Mouse (Mus musculus) CH12.LX (cell line): ENCODE results near the gene BC049762. TPM values are rescaled to one million over a fixed set of nuclear protein-coding genes. Genes with fewer than 3 reads are reported as not detected.

ENCODE experiments used
- DNase-seq: peaks from one replicate; pipeline ENCODE4 v3.0.0-alpha.2; 2013; ENCODE audit errors: extremely low read depth
- H3K27ac ChIP-seq: 2 replicates; pipeline ENCODE4 v1.5.1; 2012; ENCODE audit warnings: low read depth, mild to moderate bottlenecking, control low read depth, moderate library complexity; ENCODE audit not compliant: insufficient read depth
- H3K27me3 ChIP-seq: replicated peaks from 2 replicates; pipeline ENCODE3; 2012; ENCODE audit warnings: inconsistent platforms
- H3K36me3 ChIP-seq, 2 experiments: replicated peaks in 1 of 2; 2 replicates each; pipeline versions ENCODE3 to v1.6.1; 2012; ENCODE audit warnings: inconsistent platforms in 1 of 2, low read length in 1 of 2, mild to moderate bottlenecking in 1 of 2, mixed read lengths in 1 of 2, moderate library complexity in 1 of 2; ENCODE audit not compliant: control insufficient read depth in 1 of 2, insufficient read depth in 1 of 2
- H3K4me1 ChIP-seq, 2 experiments: 2 replicates each; pipeline ENCODE4 v1.6.1; 2012; ENCODE audit warnings: inconsistent platforms in 1 of 2, moderate library complexity in 1 of 2; ENCODE audit not compliant: insufficient read depth in 2 of 2, control insufficient read depth in 1 of 2
- H3K4me2 ChIP-seq: 2 replicates; pipeline ENCODE4 v1.6.1; 2012; ENCODE audit warnings: low read depth, mild to moderate bottlenecking, control low read depth; ENCODE audit not compliant: poor library complexity, insufficient read depth, severe bottlenecking
- H3K4me3 ChIP-seq, 3 experiments: fragments of 150-350 bp in 1 of 3; sonication (generic) in 1 of 3; replicated peaks in 1 of 3; 2 replicates each; pipeline versions ENCODE3 to v1.5.1; 2011 to 2012; ENCODE audit warnings: low read depth in 2 of 3, low read length in 2 of 3, mild to moderate bottlenecking in 2 of 3, moderate library complexity in 2 of 3, control low read depth in 1 of 3, improper control_type of control experiment in 1 of 3, inconsistent platforms in 1 of 3, mixed read lengths in 1 of 3; ENCODE audit not compliant: poor library complexity in 1 of 3
- H3K79me2 ChIP-seq: replicated peaks from 2 replicates; pipeline ENCODE4 v1.6.1; 2012; ENCODE audit warnings: mild to moderate bottlenecking, moderate library complexity; ENCODE audit not compliant: control insufficient read depth, poor library complexity, insufficient read depth, severe bottlenecking; ENCODE audit errors: extremely low read depth
- H3K9ac ChIP-seq: 2 replicates; pipeline ENCODE4 v1.6.1; 2012; ENCODE audit warnings: low read depth, mild to moderate bottlenecking, control low read depth, moderate library complexity; ENCODE audit not compliant: insufficient read depth
- H3K9me3 ChIP-seq: replicated peaks from 2 replicates; pipeline ENCODE3; 2012; ENCODE audit warnings: low read length, inconsistent platforms, mixed read lengths
- BHLHE40 ChIP-seq: IDR thresholded peaks from 2 replicates; pipeline ENCODE4 v1.6.1; 2011; ENCODE audit warnings: mild to moderate bottlenecking, low read depth, low read length, improper control_type of control experiment
- CHD1 ChIP-seq: IDR thresholded peaks from 2 replicates; pipeline ENCODE4 v1.6.1; 2012; ENCODE audit warnings: low read depth, low read length, improper control_type of control experiment, inconsistent platforms
- CHD2 ChIP-seq: IDR thresholded peaks from 2 replicates; pipeline ENCODE4 v1.6.1; 2011; ENCODE audit warnings: low read length, improper control_type of control experiment
- CTCF ChIP-seq, 2 experiments: IDR thresholded peaks in 1 of 2; conservative IDR thresholded peaks in 1 of 2; 2 replicates each; pipeline ENCODE4 v1.5.1; 2011 to 2012; ENCODE audit warnings: low read depth in 2 of 2, low read length in 2 of 2, improper control_type of control experiment in 1 of 2, inconsistent platforms in 1 of 2, mild to moderate bottlenecking in 1 of 2, moderate library complexity in 1 of 2
- E2F4 ChIP-seq: IDR thresholded peaks from 2 replicates; pipeline ENCODE4 v1.6.1; 2011; ENCODE audit warnings: low read depth, low read length, improper control_type of control experiment; ENCODE audit not compliant: insufficient replicate concordance
- ELF1 ChIP-seq: IDR thresholded peaks from 2 replicates; pipeline ENCODE4 v1.6.1; 2014; ENCODE audit warnings: low read depth, mild to moderate bottlenecking, inconsistent platforms, low read length, improper control_type of control experiment
- EP300 ChIP-seq: IDR thresholded peaks from 2 replicates; pipeline ENCODE4 v1.6.1; 2011; ENCODE audit warnings: low read length, improper control_type of control experiment
- ETS1 ChIP-seq: conservative IDR thresholded peaks from 2 replicates; pipeline ENCODE4 v1.6.1; 2012; ENCODE audit warnings: low read depth, mild to moderate bottlenecking, inconsistent platforms, low read length, improper control_type of control experiment, moderate library complexity
- HCFC1 ChIP-seq: IDR thresholded peaks from 2 replicates; pipeline ENCODE4 v1.6.1; 2012; ENCODE audit warnings: low read depth, mild to moderate bottlenecking, inconsistent platforms, low read length, improper control_type of control experiment
- IRF4 ChIP-seq: IDR thresholded peaks from 2 replicates; pipeline ENCODE4 v1.6.1; 2014; ENCODE audit warnings: low read depth, mild to moderate bottlenecking, inconsistent platforms, low read length, improper control_type of control experiment
- JUN ChIP-seq: IDR thresholded peaks from 2 replicates; pipeline ENCODE4 v1.6.1; 2011; ENCODE audit warnings: low read depth, mild to moderate bottlenecking, low read length, improper control_type of control experiment, moderate library complexity; ENCODE audit not compliant: insufficient read depth
- JUND ChIP-seq: conservative IDR thresholded peaks from 2 replicates; pipeline ENCODE4 v1.6.1; 2011; ENCODE audit warnings: low read depth, low read length, improper control_type of control experiment
- KAT2A ChIP-seq: IDR thresholded peaks from 2 replicates; pipeline ENCODE4 v1.6.1; 2012; ENCODE audit warnings: low read length, improper control_type of control experiment, inconsistent platforms; ENCODE audit not compliant: insufficient replicate concordance
- MAFK ChIP-seq: IDR thresholded peaks from 2 replicates; pipeline ENCODE4 v1.6.1; 2011; ENCODE audit warnings: low read length, improper control_type of control experiment; ENCODE audit not compliant: insufficient replicate concordance
- MAX ChIP-seq: IDR thresholded peaks from 2 replicates; pipeline ENCODE4 v1.6.1; 2011; ENCODE audit warnings: low read length, improper control_type of control experiment
- MAZ ChIP-seq: IDR thresholded peaks from 2 replicates; pipeline ENCODE4 v1.6.1; 2012; ENCODE audit warnings: low read depth, mild to moderate bottlenecking, inconsistent platforms, low read length, improper control_type of control experiment, moderate library complexity
- MEF2A ChIP-seq: IDR thresholded peaks from 2 replicates; pipeline ENCODE4 v1.6.1; 2014; ENCODE audit warnings: low read depth, mild to moderate bottlenecking, inconsistent platforms, low read length, improper control_type of control experiment, borderline replicate concordance
- MXI1 ChIP-seq: IDR thresholded peaks from 2 replicates; pipeline ENCODE4 v1.6.1; 2011; ENCODE audit warnings: mild to moderate bottlenecking, low read depth, low read length, improper control_type of control experiment
- POLR2AphosphoS2 ChIP-seq: IDR thresholded peaks from 2 replicates; pipeline ENCODE4 v1.6.1; 2011; ENCODE audit warnings: low read depth, low read length, improper control_type of control experiment
- RCOR1 ChIP-seq: conservative IDR thresholded peaks from 2 replicates; pipeline ENCODE4 v1.6.1; 2012; ENCODE audit warnings: low read depth, mild to moderate bottlenecking, inconsistent platforms, low read length, improper control_type of control experiment
- SMC3 ChIP-seq: IDR thresholded peaks from 2 replicates; pipeline ENCODE4 v1.6.1; 2011; ENCODE audit warnings: low read depth, low read length, improper control_type of control experiment
- TBP ChIP-seq: conservative IDR thresholded peaks from 2 replicates; pipeline ENCODE4 v1.6.1; 2011; ENCODE audit warnings: low read depth, low read length, improper control_type of control experiment
- UBTF ChIP-seq: IDR thresholded peaks from 2 replicates; pipeline ENCODE4 v1.6.1; 2012; ENCODE audit warnings: low read depth, mild to moderate bottlenecking, inconsistent platforms, low read length, improper control_type of control experiment, moderate library complexity
- USF2 ChIP-seq: conservative IDR thresholded peaks from 2 replicates; pipeline ENCODE4 v1.6.1; 2011; ENCODE audit warnings: low read depth, low read length, improper control_type of control experiment
- ZC3H11A ChIP-seq: IDR thresholded peaks from 2 replicates; pipeline ENCODE4 v1.6.1; 2012; ENCODE audit warnings: low read depth, mild to moderate bottlenecking, inconsistent platforms, low read length, improper control_type of control experiment
- dilution Hi-C: fragments of 300-500 bp; cut with MboI; formaldehyde crosslinking; loops from 2 replicates; pipeline ENCODE4 v1.14.3; 2020; ENCODE audit warnings: low sequenced_read_pairs; ENCODE audit not compliant: extremely low pct_unique_long_range_greater_than_20kb, extremely low pct_ligation_motif_present
- in situ Hi-C: fragments of 300-500 bp; cut with MboI; formaldehyde crosslinking; loops from 3 replicates; pipeline ENCODE4 v1.14.3; 2019; ENCODE audit warnings: low sequenced_read_pairs, low pct_ligation_motif_present, low pct_unique_long_range_greater_than_20kb, mixed read lengths
- polyA plus RNA-seq: library from polyadenylated mRNA; unstranded; fragments of >175 nt; gene quantifications from 2 replicates; pipeline ENCODE4 v1.2.1, GENCODE M21; 2012; ENCODE audit warnings: low read depth; ENCODE audit not compliant: insufficient read length
- total RNA-seq, 2 experiments: library from RNA; depleted of rRNA; stranded (reverse); fragments of 300-350 nt in 1 of 2; fragments of >200 nt in 1 of 2; gene quantifications; 2 replicates each; pipeline ENCODE4 v1.2.3; 2012 to 2014

Gene BC049762
- total and polyA plus RNA-seq, 3 experiments: 0.31 to 0.34 TPM; not detected in 1

GRCm38 (mm10) chr11:51211426-51211825, 51.4 kb downstream of the BC049762 start:
- Histone ChIP-seq H3K27me3 (peaks cover 4% of the 10 kb centered on the region), H3K79me2 (no peaks in the 10 kb centered on the region), H3K27ac (no peak overlapping the region), H3K9ac (no peak overlapping the region), H3K9me3 (no peaks in the 10 kb centered on the region), H3K4me3 (no peak overlapping the region), H3K4me2 (no peak overlapping the region), H3K36me3 (peaks cover 15 to 74% of the 10 kb centered on the region in 2 experiments), H3K4me1 (peaks cover 0 to 2% of the 10 kb centered on the region in 2 experiments; a peak in 1 of 4 replicates)
- in situ Hi-C loops (no loop called here), dilution Hi-C loops (no loop called here)
- no peak for DNase-seq
- TF ChIP-seq ZC3H11A (no peak), ELF1 (no peak), TBP (no peak), UBTF (no peak), MAX (no peak), MAFK (no peak), MAZ (no peak), USF2 (no peak), E2F4 (no peak), BHLHE40 (no peak), JUN (no peak)

- Histone ChIP-seq H3K9me3 (no peaks in the 10 kb centered on the region), H3K36me3 (peaks cover 2 to 47% of the 10 kb centered on the region in 2 experiments)
- DNase-seq: no peak
Measured at GRCm38 (mm10) chr11:51207758-51208157, 55.1 kb downstream of the BC049762 start.

More at GRCm38 (mm10) chr11:51207758-51208157, 55.1 kb downstream of the BC049762 start:
- H3K27ac ChIP-seq: no peak overlapping the region
- H3K4me1 ChIP-seq: no peaks in the 10 kb centered on the region
- H3K4me3 ChIP-seq: no peak overlapping the region
- no peak overlapping the region for H3K9ac ChIP-seq
- no peak overlapping the region for H3K4me2 ChIP-seq
- peaks cover 6% of the 10 kb centered on the region for H3K27me3 ChIP-seq
- dilution Hi-C loops: no loop called here
- H3K79me2 ChIP-seq: no peaks in the 10 kb centered on the region
- in situ Hi-C loops: no loop called here
- no peak for TF ChIP-seq E2F4
- no peak for TF ChIP-seq BHLHE40
- no peak for TF ChIP-seq CTCF (conservative IDR thresholded peaks at IDR 0.05 in 1 of 2, IDR thresholded peaks at IDR 0.05 in 1 of 2; ENCODE audit: low read depth in 2 of 2, low read length in 2 of 2)
- no peak for TF ChIP-seq MAFK
- no peak for TF ChIP-seq POLR2AphosphoS2
- no peak for TF ChIP-seq KAT2A
- TF ChIP-seq JUND: no peak
- no peak for TF ChIP-seq ETS1
- no peak for TF ChIP-seq RCOR1
- TF ChIP-seq MXI1: no peak
- TF ChIP-seq CHD1: no peak
- no peak for TF ChIP-seq IRF4
- no peak for TF ChIP-seq HCFC1
- TF ChIP-seq UBTF: no peak
- no peak for TF ChIP-seq SMC3
- no peak for TF ChIP-seq MEF2A
- no peak for TF ChIP-seq CHD2
- no peak for TF ChIP-seq EP300
- no peak for TF ChIP-seq ELF1
